Mouse (Mus musculus): ENCODE data around the gene Gm9821.

Gm9821 gene

DNA sequence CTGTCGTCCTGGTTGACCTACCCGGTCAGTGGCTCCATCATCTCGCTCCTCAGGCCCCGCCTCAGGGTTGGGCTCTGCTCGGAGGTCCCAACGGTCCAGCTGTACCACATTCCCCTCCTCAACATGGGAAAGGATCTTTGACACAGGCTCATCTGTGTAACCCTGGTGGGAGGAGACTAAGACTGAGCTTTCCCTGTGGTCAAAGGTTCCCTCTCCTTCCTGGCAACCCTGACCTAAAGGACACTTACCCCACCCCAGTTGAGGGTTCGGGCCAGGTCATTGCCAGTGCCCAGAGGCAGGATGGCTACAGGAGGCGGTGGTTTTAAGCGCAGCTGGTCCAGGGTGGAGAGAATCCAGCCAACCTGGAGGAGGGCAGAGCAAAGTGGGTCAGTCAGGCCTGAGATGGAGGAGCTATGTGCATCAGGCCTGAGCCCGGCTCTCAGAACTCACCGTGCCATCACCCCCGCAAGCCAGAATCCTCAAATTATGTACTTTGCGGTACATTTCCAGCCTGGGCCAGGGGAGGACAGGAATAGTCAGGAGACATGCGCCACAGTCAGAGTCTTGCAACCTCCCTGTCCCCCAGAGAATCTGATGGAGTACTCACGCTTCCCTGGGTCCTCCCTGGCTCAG is 6.1 kb upstream of the Gm9821 start:
- in situ Hi-C loops (cut with MboI; ENCODE audit: low pct_unique_long_range_greater_than_20kb in 1 of 2, low sequenced_read_pairs in 2 of 2, unreplicated experiment in 1 of 2), result no loop called here

DNA sequence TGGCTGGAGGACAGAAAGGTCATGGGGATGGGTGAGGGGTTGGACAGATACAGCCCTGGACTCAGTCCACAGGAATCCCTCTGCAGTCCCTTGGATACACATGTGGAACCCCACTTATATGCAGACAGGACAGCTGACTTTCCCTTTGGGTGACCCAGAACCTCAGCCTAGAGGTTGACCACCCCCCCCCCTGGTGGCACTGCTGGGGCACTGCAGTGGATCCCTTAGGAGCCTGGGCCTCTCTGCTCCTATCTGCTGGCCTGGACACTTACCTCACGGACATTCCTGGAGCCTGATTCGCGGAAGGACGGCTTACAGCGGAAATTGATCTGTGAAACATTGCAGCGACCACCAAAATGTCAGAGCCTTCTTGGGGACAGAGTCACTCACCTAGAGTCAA is 3.1 kb upstream of the Gm9821 start:
- in situ Hi-C loops (cut with MboI; ENCODE audit: low pct_unique_long_range_greater_than_20kb in 1 of 2, low sequenced_read_pairs in 2 of 2, unreplicated experiment in 1 of 2), result no loop called here

DNA sequence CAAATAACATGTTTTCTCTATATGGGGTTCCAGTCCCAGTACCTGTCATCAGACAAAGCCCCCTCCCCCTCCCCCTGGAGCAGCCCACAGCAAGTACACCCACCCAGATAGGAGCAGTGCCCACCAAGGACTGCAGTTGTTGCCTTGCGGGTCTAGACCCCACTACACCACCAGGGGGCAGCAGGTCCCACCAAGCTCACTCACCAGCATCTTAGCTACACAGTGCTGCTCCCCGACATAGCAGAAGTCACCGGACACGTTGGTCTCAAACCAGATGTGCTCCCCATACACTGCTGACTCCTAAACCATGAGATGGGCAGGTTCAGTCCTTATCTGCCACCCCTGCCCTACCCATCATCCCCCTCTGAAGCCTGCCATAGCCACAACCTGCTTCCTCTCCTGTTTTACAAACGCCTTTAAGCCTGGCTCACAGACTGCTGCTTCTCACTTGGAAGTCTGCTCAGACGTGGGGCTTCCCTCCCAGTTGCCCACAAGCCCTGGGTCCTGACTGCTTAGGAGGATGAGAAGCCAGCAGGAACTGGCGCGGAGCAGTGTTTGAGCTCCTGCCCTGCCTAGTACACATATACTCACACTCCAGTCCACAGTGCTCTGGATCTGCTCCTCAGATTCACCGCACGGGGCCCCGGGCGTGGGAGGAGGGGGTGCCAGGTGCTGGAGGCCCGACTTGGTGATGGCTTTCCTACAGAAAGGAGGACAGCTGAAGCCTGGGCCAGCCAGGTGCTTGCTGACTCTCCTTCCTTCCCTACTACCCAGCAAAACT is 1.1 kb upstream of the Gm9821 start:
- in situ Hi-C loops (cut with MboI; ENCODE audit: low pct_unique_long_range_greater_than_20kb in 1 of 2, low sequenced_read_pairs in 2 of 2, unreplicated experiment in 1 of 2), result no loop called here

DNA sequence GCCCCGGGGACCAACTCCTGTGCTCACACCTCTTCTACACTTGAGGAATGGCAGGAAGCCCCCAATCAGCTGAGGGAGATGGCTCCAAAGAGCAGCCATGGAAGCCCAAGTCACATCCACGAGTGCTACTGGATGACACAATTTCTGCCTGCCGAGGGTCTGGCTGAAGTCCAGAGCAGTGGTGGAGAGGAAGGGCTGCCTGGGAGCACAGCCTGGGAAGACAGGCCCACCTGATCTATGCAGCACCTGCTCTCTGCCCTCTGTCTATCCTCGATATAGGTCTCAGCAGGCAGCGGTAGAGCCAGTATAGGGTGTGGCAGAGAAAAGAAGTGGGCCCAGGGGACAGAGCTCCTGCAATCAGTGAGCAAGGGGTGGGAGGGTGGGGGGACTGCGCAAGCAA is 1.3 kb downstream of the Gm9821 start:
- in situ Hi-C loops (cut with MboI; ENCODE audit: low pct_unique_long_range_greater_than_20kb in 1 of 2, low sequenced_read_pairs in 2 of 2, unreplicated experiment in 1 of 2), result no loop called here

DNA sequence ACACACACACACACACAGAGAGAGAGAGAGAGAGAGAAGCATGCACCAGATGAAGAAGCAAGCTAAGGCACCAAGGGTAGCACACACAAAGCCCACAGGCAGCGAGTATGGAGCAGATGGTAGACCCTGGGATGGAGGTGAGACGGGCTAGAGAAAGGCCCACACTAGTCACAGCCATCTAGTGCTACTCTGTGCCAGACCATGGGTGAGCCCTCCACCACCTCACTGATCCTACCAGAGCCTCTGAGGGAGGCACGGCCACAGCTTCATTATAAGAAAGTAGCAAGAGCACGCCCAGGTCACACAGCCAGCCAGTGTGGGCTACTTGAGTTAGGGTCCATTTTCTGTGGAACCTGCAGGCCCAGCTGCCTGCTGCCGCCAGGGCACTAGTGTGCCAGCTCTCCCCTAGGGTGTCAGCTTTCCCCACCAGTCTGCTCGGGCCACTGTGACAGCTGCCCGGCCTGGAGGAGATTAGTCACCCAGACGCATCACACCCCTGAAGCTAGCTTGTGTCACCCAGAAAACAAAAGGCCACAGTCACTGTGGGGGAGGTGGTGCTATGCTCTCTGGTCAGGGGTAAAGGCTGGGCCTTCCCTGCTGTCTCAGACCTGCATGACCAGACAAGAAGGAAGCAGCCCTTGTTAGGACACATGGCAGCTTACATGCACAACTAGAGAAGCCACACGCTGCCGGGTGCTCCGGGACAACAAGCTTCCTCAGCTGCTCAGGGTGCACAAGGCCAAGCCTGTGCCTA is 2.1 kb downstream of the Gm9821 start:
- in situ Hi-C loops (cut with MboI; ENCODE audit: low pct_unique_long_range_greater_than_20kb in 1 of 2, low sequenced_read_pairs in 2 of 2, unreplicated experiment in 1 of 2), result no loop called here

DNA sequence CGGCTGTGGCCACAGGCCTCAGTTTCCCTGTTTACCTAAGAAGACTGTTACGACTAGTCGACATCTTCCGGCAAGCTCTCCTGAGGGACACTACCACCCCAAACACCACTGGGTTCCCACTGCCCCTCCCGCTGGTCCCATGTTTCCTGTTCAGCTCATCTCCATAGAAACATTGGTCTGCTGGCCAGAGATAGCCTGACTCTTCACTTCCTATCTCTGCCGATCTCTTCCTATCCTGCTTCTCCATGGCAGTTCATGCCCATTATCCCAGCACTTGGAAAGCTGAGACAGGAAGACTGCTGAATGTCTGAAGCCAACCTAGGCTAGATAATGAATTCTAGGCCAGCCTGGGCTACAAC is 2.6 kb downstream of the Gm9821 start:
- in situ Hi-C loops (cut with MboI; ENCODE audit: low pct_unique_long_range_greater_than_20kb in 1 of 2, low sequenced_read_pairs in 2 of 2, unreplicated experiment in 1 of 2), result no loop called here

DNA sequence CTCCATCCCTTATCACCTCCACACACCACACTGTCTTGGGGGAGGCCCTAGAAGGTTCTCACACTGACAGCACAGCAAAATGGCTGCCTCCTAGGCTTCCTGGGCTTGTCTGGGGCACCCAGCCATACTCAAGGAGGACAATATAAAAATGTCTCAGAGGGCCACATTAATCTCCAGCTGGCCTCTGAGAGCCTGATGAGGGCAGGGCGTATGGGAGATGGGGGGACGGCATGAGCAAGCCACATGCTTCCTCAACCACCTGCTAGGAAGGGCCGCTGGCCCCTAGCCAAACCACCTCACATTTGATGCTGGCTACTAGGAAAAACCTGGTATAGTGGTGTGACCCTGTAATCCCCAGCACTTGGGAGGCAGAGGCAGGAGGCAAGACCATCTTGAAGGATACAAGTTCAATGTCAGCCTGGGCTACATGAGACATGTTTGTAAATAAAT is 3.3 kb downstream of the Gm9821 start:
- in situ Hi-C loops (cut with MboI; ENCODE audit: low pct_unique_long_range_greater_than_20kb in 1 of 2, low sequenced_read_pairs in 2 of 2, unreplicated experiment in 1 of 2), result no loop called here

DNA sequence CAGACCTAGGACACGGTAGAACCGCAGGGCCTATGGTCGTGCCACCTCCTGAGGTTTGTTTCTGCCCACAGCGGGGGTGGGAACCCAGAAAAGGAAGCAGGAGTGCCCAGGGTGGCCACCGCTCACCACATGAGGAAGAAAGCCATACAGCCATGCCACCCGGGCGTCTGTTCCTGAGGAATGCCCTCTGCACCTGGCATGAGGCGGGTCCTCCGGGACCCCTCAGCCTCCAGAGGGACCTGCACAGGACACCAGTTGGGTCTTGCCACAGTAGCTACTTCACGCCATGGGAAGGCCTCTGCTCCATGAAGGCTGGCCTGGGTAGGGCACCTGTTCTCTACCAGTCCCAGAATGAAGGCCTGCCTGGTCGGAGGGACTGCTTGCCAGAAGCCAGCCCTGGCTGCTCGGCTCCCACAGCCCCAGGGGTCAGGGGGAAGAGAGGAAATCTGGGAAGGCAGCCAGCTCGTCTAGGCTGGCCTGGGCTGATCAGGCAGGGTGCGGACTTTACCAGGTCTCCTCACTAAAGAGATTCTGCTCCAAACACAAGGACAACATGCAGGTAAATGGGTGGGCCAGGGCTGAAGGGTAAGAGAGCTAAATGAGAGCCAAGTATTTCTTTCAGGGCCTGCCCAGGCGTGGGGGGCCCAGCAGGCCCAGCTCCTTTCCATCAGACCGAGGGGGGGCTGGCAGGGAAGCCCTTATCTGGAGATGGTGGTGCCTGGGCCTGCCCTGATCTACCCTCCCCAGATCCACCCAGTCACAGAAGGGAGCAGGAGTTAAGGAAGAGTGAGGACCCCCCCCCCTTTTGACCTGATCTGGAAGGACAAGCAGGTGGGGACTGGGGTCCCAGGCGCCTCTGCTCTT is 4.1 kb downstream of the Gm9821 start:
- in situ Hi-C loops (cut with MboI; ENCODE audit: low pct_unique_long_range_greater_than_20kb in 1 of 2, low sequenced_read_pairs in 2 of 2, unreplicated experiment in 1 of 2), result no loop called here

DNA sequence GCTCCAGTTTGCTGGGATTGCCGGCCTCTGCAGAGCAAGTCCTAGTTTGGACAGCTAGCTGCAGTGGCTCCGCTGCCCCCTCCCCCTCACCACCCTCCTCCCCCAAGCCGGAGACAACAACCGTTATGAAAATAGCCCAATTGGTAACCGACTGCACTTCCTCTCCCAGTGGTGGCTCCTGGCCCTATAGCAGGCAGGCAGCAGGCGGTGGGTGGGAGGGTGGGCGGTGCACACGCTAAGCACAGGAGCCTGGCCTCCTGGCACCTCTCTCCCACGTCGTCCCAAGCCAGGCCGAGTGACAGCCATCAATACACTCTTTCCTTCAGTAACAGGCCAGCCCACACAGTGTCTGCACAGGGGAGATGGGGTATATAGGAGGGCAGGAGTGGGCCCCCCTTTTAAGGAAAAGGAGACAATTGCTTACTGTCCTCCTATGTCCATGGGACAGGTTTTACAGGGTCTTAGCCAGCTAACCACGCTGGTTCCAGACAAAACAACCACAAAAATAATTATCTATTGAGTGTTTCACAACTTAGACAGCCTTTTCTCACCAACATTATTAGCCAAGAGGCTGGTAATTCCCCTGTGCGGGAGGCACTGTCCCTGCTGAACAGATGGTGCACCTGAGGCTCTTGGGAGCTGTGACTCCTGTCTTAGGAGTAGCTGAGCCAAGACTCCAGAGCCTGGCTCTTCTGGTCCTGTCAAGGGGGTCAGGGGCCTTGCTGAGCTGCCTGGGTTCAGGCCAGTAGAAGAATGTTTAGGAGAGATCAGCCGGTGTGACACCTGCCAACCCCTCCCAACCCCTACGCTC is 5.0 kb downstream of the Gm9821 start:
- in situ Hi-C loops (cut with MboI; ENCODE audit: low pct_unique_long_range_greater_than_20kb in 1 of 2, low sequenced_read_pairs in 2 of 2, unreplicated experiment in 1 of 2), result no loop called here

DNA sequence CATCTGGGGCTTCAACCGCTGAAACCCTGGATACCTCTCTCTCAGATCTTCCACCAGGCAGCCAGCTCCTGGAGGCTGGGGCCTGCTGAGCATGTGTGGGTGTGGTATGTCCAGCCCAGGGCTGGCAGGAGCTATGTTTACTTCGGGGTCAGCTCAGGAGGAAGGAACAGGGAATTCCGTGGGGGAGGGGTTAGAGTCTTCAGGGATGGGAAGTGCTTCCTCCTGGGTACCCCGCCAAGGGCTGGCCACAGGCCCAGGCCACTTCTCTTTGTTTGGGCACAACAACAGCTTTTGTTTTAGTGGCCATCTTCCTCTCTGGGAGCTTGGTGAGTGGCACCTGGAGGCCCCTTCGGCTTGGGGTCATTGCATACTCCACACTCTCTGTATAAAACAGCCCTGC is 8.3 kb downstream of the Gm9821 start:
- in situ Hi-C loops (cut with MboI; ENCODE audit: low pct_unique_long_range_greater_than_20kb in 1 of 2, low sequenced_read_pairs in 2 of 2, unreplicated experiment in 1 of 2), result no loop called here

DNA sequence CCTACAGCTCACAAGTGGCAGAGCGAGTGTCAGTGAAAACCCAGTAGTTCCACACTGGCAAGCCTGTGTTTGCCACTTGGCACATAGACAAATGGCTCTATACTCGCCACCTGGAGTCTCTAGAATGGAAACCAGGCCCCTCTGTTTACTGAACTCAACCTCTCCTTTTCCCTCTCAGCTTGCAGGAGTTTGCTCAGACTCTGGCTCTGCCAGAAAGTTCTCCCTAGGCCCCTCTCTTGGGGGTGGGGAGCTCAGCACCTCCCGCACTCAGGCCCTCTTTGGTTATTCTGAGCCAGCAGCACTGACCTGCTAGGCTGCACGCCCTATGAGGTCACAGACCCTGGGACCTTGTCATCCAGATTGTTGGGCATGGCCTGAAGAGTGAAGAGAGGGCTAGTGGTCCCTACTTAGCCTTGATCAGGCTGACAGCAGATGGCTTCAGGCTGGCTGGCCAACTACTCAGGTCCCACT is 9.7 kb downstream of the Gm9821 start:
- in situ Hi-C loops (cut with MboI; ENCODE audit: low pct_unique_long_range_greater_than_20kb in 1 of 2, low sequenced_read_pairs in 2 of 2, unreplicated experiment in 1 of 2), result no loop called here

DNA sequence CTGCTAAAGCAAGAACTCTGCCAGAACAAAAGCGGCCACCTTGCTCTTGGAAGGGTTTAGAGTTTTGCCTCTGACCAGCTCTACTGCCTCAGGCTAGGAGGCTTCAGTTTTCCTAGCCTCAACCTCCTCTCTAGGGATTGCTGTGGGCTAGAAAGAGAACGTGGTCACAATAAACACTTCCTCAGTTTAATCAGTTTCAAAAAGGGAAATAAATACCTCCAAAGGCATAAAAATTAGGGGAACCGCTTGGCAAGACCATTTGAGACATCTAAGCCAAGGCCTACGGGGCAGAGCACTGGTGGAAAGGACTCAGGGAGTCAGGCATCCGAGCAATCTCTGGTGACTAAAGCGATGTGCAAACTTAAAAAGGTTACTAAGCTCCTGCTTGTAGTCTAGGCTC is 10.4 kb downstream of the Gm9821 start:
- in situ Hi-C loops (cut with MboI; ENCODE audit: low pct_unique_long_range_greater_than_20kb in 1 of 2, low sequenced_read_pairs in 2 of 2, unreplicated experiment in 1 of 2), result no loop called here

DNA sequence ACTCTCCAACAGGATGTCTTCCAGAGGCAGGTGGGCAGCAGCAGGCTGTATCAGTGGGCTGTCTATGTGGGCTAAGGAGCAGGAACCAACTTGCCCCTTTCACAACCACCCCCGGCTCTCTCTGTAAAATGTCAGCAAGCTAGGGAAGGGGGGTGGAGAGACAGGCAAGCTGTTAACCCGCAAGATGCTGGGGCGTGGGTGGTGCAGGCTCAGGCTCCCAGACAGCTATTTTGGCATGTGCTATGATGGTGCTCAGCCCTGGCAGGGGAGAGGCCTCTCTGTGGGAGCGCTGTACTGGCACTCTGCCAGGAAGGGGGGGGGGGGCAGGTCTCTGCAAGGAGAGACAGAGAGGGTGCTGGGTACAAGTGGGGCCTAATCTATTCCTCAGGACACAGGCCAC is 11.6 kb downstream of the Gm9821 start:
- in situ Hi-C loops (cut with MboI; ENCODE audit: low pct_unique_long_range_greater_than_20kb in 1 of 2, low sequenced_read_pairs in 2 of 2, unreplicated experiment in 1 of 2), result no loop called here

DNA sequence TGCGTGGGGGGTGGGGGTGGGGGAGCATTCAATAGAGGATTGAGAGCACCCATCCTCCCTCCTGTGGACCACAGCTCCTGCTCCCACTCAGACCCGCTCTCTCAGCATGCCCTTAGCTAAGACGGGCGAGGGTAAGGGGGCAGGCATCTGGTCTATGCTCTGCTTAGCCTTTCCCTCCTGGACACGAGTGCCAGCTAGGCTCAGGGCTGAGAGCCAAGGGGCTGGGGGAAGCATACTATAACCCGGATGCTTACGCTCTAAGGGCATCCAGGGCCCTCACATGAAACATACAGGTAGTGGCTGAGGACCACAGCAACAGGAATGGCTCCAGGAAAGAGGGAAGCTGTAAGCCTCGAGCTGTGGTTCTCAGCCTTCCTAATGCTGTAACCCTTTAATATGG is 12.5 kb downstream of the Gm9821 start:
- in situ Hi-C loops (cut with MboI; ENCODE audit: low pct_unique_long_range_greater_than_20kb in 1 of 2, low sequenced_read_pairs in 2 of 2, unreplicated experiment in 1 of 2), result no loop called here

DNA sequence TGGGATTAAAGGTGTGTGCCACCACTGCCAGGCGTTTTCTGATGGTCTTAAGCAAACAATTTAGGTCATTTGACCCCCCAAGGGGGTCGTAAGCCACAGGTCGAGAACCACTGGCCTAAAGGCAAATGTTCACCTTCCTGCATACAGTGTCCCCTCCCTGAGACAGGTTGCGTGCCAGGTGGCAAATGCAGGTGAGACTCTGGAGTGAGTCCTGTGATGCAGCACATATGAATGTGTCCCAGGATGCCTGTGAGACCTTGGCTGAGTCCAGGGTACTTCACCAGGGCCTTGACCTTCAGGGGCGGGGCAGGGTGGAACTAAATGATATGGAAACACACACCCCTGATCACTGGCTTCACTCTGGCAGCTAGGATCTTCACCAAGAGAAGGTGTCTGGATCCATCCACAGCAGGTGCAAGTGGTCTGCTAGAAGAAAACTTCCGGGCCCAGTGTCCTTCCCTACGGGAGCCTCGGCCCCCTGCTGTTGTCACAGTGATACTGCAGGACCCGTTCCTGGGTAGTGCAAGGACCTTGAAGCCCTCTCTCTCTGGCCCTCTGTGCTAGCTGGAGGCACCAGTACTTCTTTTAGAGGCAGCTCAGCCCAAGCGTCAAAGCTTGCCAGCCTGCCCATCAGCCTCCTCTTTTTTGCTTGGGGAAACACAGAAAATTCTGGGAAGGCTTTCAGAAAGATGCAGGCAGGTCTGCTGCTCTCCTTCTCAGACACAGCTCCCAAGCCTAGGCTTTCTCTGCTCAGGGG is 13.4 kb downstream of the Gm9821 start:
- in situ Hi-C loops (cut with MboI; ENCODE audit: low pct_unique_long_range_greater_than_20kb in 1 of 2, low sequenced_read_pairs in 2 of 2, unreplicated experiment in 1 of 2), result no loop called here

DNA sequence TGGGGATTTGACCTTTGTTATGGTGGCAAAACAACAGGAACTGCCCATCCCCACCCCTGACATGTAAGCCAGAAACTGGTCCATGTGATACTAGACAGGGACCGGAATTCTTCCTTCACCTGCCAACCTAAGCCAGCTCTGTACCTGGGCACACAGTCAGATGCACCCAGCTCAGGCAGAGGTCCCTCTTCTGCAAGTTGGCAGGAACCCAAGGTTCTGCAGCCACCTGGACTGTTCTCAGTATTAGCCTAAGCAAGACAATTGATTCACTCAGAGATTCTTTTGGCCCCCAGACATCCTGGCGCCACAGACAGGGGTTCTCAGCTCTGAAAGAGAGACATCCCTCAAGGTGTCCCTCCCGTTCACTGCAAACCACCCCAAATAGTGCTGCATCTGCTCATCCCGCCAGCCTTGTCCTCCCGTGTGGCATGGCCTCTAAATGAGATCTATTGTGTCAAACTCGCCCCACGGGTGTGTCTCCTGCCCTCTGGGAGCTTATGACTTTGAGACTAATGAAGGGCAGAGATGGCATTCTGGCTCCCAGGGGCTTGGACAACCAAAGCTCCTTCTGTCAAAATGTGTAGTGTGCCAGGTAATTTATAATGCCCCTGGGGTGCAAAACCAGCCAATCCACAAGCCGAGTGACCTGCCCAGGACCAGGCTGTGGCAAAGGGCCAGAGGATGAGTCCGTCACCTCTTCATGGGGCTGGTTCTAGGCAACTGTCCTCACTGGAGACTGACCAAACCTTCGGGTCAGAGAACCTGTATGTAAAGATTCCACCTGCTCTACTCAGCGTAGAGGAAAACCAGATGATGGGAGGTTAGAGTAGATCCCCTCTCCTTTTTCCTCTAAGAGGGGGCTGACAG is 14.3 kb downstream of the Gm9821 start:
- in situ Hi-C loops (cut with MboI; ENCODE audit: low pct_unique_long_range_greater_than_20kb in 1 of 2, low sequenced_read_pairs in 2 of 2, unreplicated experiment in 1 of 2), result no loop called here

Measured in mouse embryonic stem cell (cell line).